In the genomic region with DNA sequence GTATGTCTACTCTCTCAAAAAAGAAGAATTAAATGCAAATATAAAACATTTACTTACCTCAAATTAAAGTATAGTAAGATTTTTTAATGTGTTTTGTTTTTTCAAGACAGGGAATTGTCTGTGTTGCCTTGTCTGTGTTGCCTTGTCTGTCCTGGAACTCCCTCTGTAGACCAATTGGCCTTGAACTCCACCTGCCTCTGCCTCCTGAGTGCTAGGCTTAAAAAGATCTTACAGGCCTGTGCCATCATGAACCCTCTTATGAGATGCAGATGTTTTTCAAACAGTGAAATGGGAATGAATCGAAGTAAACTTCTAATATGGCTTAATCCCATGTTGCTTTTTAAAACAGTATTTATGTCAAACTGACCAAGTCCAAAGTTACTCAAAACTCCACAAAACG, we compare ENCODE assay signal across 8 mouse cellular contexts. TPM values are rescaled to one million over a fixed set of nuclear protein-coding genes. Genes with fewer than 3 reads are reported as not detected.
DNase-seq lines count a peak whose midpoint lies in the region; ATAC-seq and TF ChIP-seq lines count a peak whose summit lies in the region.

No protein-coding gene starts in this region.

- no peaks in the 10 kb centered on the region for H3K27me3 ChIP-seq in erythroblast, embryonic 14.5 days (ENCODE audit: control insufficient read depth)
- no peaks in the 10 kb centered on the region for H3K27me3 ChIP-seq in neural tube, embryonic 11.5 days (ENCODE audit: control insufficient read depth, insufficient read depth, low read length)
- H3K27me3 ChIP-seq in limb, embryonic 14.5 days (ENCODE audit: control insufficient read depth, insufficient read depth, low read length) = no peaks in the 10 kb centered on the region
- H3K27me3 ChIP-seq in stomach, embryonic 16.5 days (ENCODE audit: control insufficient read depth, insufficient read depth, low read length) = no peaks in the 10 kb centered on the region

- WGBS in neural tube, embryonic 11.5 days = 59% methylated on average over 2 of the region's 2 CpGs
- WGBS in limb, embryonic 14.5 days = 13% methylated on average over 2 of the region's 2 CpGs
- WGBS in stomach, embryonic 16.5 days = 39% methylated on average over 2 of the region's 2 CpGs

- intact Hi-C loops in left cerebral cortex, postnatal 4 days (cut with DNase I) = loop anchor here (10.0 kb wide), 1 partner anchor 72 kb away; no protein-coding TSS in a partner anchor

- no peak for DNase-seq in neural tube, embryonic 11.5 days (ENCODE audit: low spot score)
- DNase-seq in neural tube, embryonic 10.5 days (ENCODE audit: extremely low spot score, low spot score) = no peak
- no peak for DNase-seq in limb, embryonic 14.5 days (ENCODE audit: low spot score)
- DNase-seq in left cerebral cortex, postnatal 4 days = no peak
- no peak for DNase-seq in kidney, postnatal 36 days

- H3K4me3 ChIP-seq in erythroblast, embryonic 14.5 days (replicated peaks) = peak overlapping the region; percentile 87
- peak overlapping the region; percentile 98 for H3K4me3 ChIP-seq in neural tube, embryonic 11.5 days (ENCODE audit: low read depth, low read length)
- H3K4me3 ChIP-seq in limb, embryonic 14.5 days (replicated peaks; ENCODE audit: low read length) = peak overlapping the region; percentile 98
- peak overlapping the region; percentile 98 for H3K4me3 ChIP-seq in stomach, embryonic 16.5 days (replicated peaks; ENCODE audit: low read length)

- H3K36me3 ChIP-seq in erythroblast, embryonic 14.5 days (ENCODE audit: control insufficient read depth) = peaks cover 2% of the 10 kb centered on the region
- H3K36me3 ChIP-seq in neural tube, embryonic 11.5 days (ENCODE audit: control insufficient read depth, insufficient read depth, low read length) = no peaks in the 10 kb centered on the region
- no peaks in the 10 kb centered on the region for H3K36me3 ChIP-seq in limb, embryonic 14.5 days (ENCODE audit: control insufficient read depth, insufficient read depth, low read length)
- H3K36me3 ChIP-seq in stomach, embryonic 16.5 days (ENCODE audit: control insufficient read depth, insufficient read depth, low read length) = no peaks in the 10 kb centered on the region

- peaks cover 52% of the 10 kb centered on the region for H3K4me1 ChIP-seq in erythroblast, embryonic 14.5 days (ENCODE audit: control insufficient read depth)
- H3K4me1 ChIP-seq in neural tube, embryonic 11.5 days (ENCODE audit: control insufficient read depth, insufficient read depth, low read length) = peaks cover 8% of the 10 kb centered on the region; the same call in 1 of the 2 replicates
- H3K4me1 ChIP-seq in limb, embryonic 14.5 days (ENCODE audit: control insufficient read depth, insufficient read depth, low read length) = peaks cover 14% of the 10 kb centered on the region
- peaks cover 11% of the 10 kb centered on the region for H3K4me1 ChIP-seq in stomach, embryonic 16.5 days (ENCODE audit: control insufficient read depth, insufficient read depth, low read length)

- H3K4me2 ChIP-seq in neural tube, embryonic 11.5 days (ENCODE audit: low read depth) = peak overlapping the region; percentile 81
- H3K4me2 ChIP-seq in limb, embryonic 14.5 days (replicated peaks; ENCODE audit: low read depth, low read length, severe bottlenecking) = peak overlapping the region; percentile 69
- H3K4me2 ChIP-seq in stomach, embryonic 16.5 days (ENCODE audit: low read depth, low read length) = peak overlapping the region; percentile 79

- no peak overlapping the region for H3K9ac ChIP-seq in neural tube, embryonic 11.5 days (ENCODE audit: low read length)
- H3K9ac ChIP-seq in limb, embryonic 14.5 days (ENCODE audit: low read depth, low read length, severe bottlenecking) = no peak overlapping the region
- peak overlapping the region; percentile 96; the same call in 1 of the 2 replicates for H3K9ac ChIP-seq in stomach, embryonic 16.5 days (ENCODE audit: low read length)

- H3K27ac ChIP-seq in neural tube, embryonic 11.5 days (ENCODE audit: low read depth, low read length) = no peak overlapping the region
- no peak overlapping the region for H3K27ac ChIP-seq in limb, embryonic 14.5 days (replicated peaks; ENCODE audit: low read depth, low read length)
- no peak overlapping the region for H3K27ac ChIP-seq in stomach, embryonic 16.5 days (ENCODE audit: low read length)

- TF ChIP-seq POLR2A in limb, embryonic 14.5 days (IDR thresholded peaks at IDR 0.05; ENCODE audit: borderline replicate concordance, extremely low read depth, insufficient read depth, insufficient read length) = no peak

- no peaks in the 10 kb centered on the region for H3K9me3 ChIP-seq in erythroblast, embryonic 14.5 days (ENCODE audit: control insufficient read depth, low read length)
- no peaks in the 10 kb centered on the region; the same call in 1 of the 2 replicates for H3K9me3 ChIP-seq in neural tube, embryonic 11.5 days (ENCODE audit: control insufficient read depth, low read length)
- H3K9me3 ChIP-seq in limb, embryonic 14.5 days (ENCODE audit: control insufficient read depth, low read length) = no peaks in the 10 kb centered on the region
- no peaks in the 10 kb centered on the region for H3K9me3 ChIP-seq in stomach, embryonic 16.5 days (replicated peaks; ENCODE audit: control insufficient read depth, low read length)

- no peak for ATAC-seq in erythroblast, adult 5-6 weeks (replicated peaks; ENCODE audit: low FRiP score, poor library complexity, severe bottlenecking)
- no peak for ATAC-seq in neural tube, embryonic 11.5 days (ENCODE audit: insufficient read depth, low FRiP score, low TSS enrichment)
- no peak for ATAC-seq in limb, embryonic 14.5 days (ENCODE audit: low FRiP score, low read depth)
- no peak for ATAC-seq in stomach, embryonic 16.5 days (ENCODE audit: insufficient read depth, low FRiP score)

RNA-seq across cellular contexts. Expression of a gene that starts 1.9 kb away (rescaled TPM):
- 0.45 and 0.60 TPM in 2 replicates for polyA plus RNA-seq in erythroblast, embryonic 14.5 days (2012)
- 18.4 and 24.2 TPM in 2 replicates for total RNA-seq in erythroblast, adult 5-6 weeks (2015; ENCODE audit: low replicate concordance)
- 26.7 and 33.6 TPM in 2 replicates for total RNA-seq in erythroblast, adult 5-6 weeks (2017; ENCODE audit: low replicate concordance)
- polyA plus RNA-seq in neural tube, embryonic 11.5 days (2014; fragmentation: Nextera tagmentation; extraction: Ambion mirVana) = 18.7 and 19.8 TPM in 2 replicates
- 26.5 and 30.4 TPM in 2 replicates for polyA plus RNA-seq in limb, embryonic 14.5 days (2012; rRNA removed)
- 19.8 and 24.6 TPM in 2 replicates for polyA plus RNA-seq in limb, embryonic 14.5 days (2014; fragmentation: Nextera tagmentation; extraction: Ambion mirVana)
- 12.1 and 13.6 TPM in 2 replicates for polyA plus RNA-seq in stomach, embryonic 16.5 days (2015; fragmentation: Nextera tagmentation; extraction: Ambion mirVana)
- 100 to 1,000 TPM in 1 of 2 experiments, 10 to 100 TPM in 1; 89.2 to 101 TPM for total RNA-seq in left cerebral cortex, postnatal 4 days (2021)

RNA-seq across cellular contexts. Expression of a gene that starts 19.2 kb away (rescaled TPM):
- not detected in 2 replicates for polyA plus RNA-seq in erythroblast, embryonic 14.5 days (2012)
- not detected in 2 replicates for total RNA-seq in erythroblast, adult 5-6 weeks (2015; ENCODE audit: low replicate concordance)
- not detected in 2 replicates for total RNA-seq in erythroblast, adult 5-6 weeks (2017; ENCODE audit: low replicate concordance)
- not detected in 2 replicates for polyA plus RNA-seq in neural tube, embryonic 11.5 days (2014; fragmentation: Nextera tagmentation; extraction: Ambion mirVana)
- 0.04 TPM in 1 of 2 replicates, not detected in the other for polyA plus RNA-seq in limb, embryonic 14.5 days (2012; rRNA removed)
- polyA plus RNA-seq in limb, embryonic 14.5 days (2014; fragmentation: Nextera tagmentation; extraction: Ambion mirVana) = 0.12 TPM in 1 of 2 replicates, not detected in the other
- 0.13 TPM in 1 of 2 replicates, not detected in the other for polyA plus RNA-seq in stomach, embryonic 16.5 days (2015; fragmentation: Nextera tagmentation; extraction: Ambion mirVana)
- total RNA-seq in left cerebral cortex, postnatal 4 days (2021) = not detected
